In genomic region chr9:3024912-3025467, GRCm38 (mm10) we compare ENCODE assay signal across 13 mouse cellular contexts. TPM values are rescaled to one million over a fixed set of nuclear protein-coding genes. Genes with fewer than 3 reads are reported as not detected.
DNase-seq lines count a peak whose midpoint lies in the region; TF ChIP-seq lines count a peak whose summit lies in the region.
"Not testable (repeated sequence)": the region's sequence is repeated elsewhere in the genome, so short reads cannot be mapped to it uniquely, and the experiment has no call there.
"Had no signal": no experiment of that assay in that cellular context is flagged by ENCODE, and none has a peak within 500 bp of the region (broad histone marks: within the 10 kb centered on the region; RNA-seq: fewer than 3 reads in every experiment).

TSS of gene Gm10717 (plus strand) at chr9:3025417.

- not testable (repeated sequence) for H3K27ac ChIP-seq in heart, adult 2 months

- TF ChIP-seq CTCF in heart, adult 2 months (IDR thresholded peaks at IDR 0.05) = not testable (repeated sequence)

- intact Hi-C loops in heart, adult 2 months (cut with DNase I) = not testable (repeated sequence)

- TF ChIP-seq EP300 in heart, adult 2 months (IDR thresholded peaks at IDR 0.05; ENCODE audit: insufficient read depth, low read depth, low read length) = not testable (repeated sequence)

- H3K9ac ChIP-seq in heart, adult 2 months (ENCODE audit: low read depth, low read length) = not testable (repeated sequence)

- H3K27me3 ChIP-seq in heart, adult 2 months (ENCODE audit: control insufficient read depth, insufficient read depth, low read length) = not testable (repeated sequence)

- 71% methylated on average over 12 of the region's 12 CpGs for WGBS in heart, adult 2 months

- not testable (repeated sequence) for H3K4me3 ChIP-seq in heart, adult 2 months

- TF ChIP-seq POLR2A in heart, adult 2 months (IDR thresholded peaks at IDR 0.05; ENCODE audit: insufficient read depth, low read depth, low read length) = not testable (repeated sequence)

- not testable (repeated sequence) for H3K79me2 ChIP-seq in heart, adult 2 months (replicated peaks; ENCODE audit: control insufficient read depth, insufficient read depth, low read length)

- peak; percentile 64 to 70 for DNase-seq in CD8-positive naive resting alpha-beta T cell, adult 2 months (ENCODE audit: low read depth in 2 of 2, low spot score in 2 of 2)
- peak; percentile 23 for DNase-seq in cerebellum, adult 9-10 months
- DNase-seq in heart, adult 2 months = peak; percentile 6 to 21
- DNase-seq in kidney, postnatal 14 days = peak; percentile 29
- DNase-seq in left cerebral cortex, adult 18-20 months (ENCODE audit: low spot score in 2 of 2) = peak; percentile 31 to 45
- peak; percentile 49 for DNase-seq in lung, postnatal 36 days
- peak; percentile 2 for DNase-seq in right cerebral cortex, postnatal 14 days
- peak; percentile 62 to 74 for DNase-seq in thymus, postnatal 10 days (ENCODE audit: low spot score in 2 of 2)

- not testable (repeated sequence) for H3K36me3 ChIP-seq in heart, adult 2 months (ENCODE audit: control insufficient read depth, insufficient read depth, low read length)

- not testable (repeated sequence) for H3K4me1 ChIP-seq in heart, adult 2 months (ENCODE audit: control insufficient read depth, insufficient read depth, low read length)

RNA-seq across cellular contexts. Expression of gene Gm10717, which starts in this region (rescaled TPM):
- under 1 TPM in 1 of 2 experiments, not detected in 1; 0.39 TPM for total RNA-seq in heart, adult 2 months (2021)
- not detected in 2 replicates for polyA plus RNA-seq in heart, adult 2 months (2012; rRNA removed)
- total RNA-seq in left cerebral cortex, adult 18-20 months (2021) = not detected
- polyA plus RNA-seq: heart, embryonic 10.5 days; intestine, embryonic 16.5 days; large intestine, adult 2 months; midbrain, embryonic 11.5 days; stomach, embryonic 15.5 days had no signal

Comparison
In these comparisons a context has a peak if more than half of its experiments do, and no peak if none do; other contexts are left out.
1. Peak in DNase-seq in heart, adult 2 months; RNA of the gene not detected or under 1 TPM.
2. Peak in DNase-seq in left cerebral cortex, adult 18-20 months; RNA of the gene not detected or under 1 TPM.
3. DNase-seq: peak in every context shown above with its lines; median percentile 68 in thymus, postnatal 10 days; 67 in CD8-positive naive resting alpha-beta T cell, adult 2 months; 49 in lung, postnatal 36 days; 38 in left cerebral cortex, adult 18-20 months; 29 in kidney, postnatal 14 days; 23 in cerebellum, adult 9-10 months; 14 in heart, adult 2 months; 2 in right cerebral cortex, postnatal 14 days.